Mouse (Mus musculus) neural tube, embryonic 14.5 days (tissue): ENCODE measurements around the gene Golm1. TPM values are rescaled to one million over a fixed set of nuclear protein-coding genes. Genes with fewer than 3 reads are reported as not detected.

Experiments
- ATAC-seq: fragments of 200-750 bp; cut with Nextera tagmentation; 2 replicates; pipeline ENCODE4 v1.8.0; 2017; ENCODE audit warnings: low read depth, mild to moderate bottlenecking, moderate TSS enrichment, moderate library complexity
- H3K27ac ChIP-seq: fragments of 300-500 bp; sonication (generic); 2 replicates; pipeline ENCODE4 v1.5.1; 2014; ENCODE audit warnings: low read depth, mild to moderate bottlenecking, control low read depth, low read length, moderate library complexity, mixed read lengths
- H3K27me3 ChIP-seq: fragments of 300-500 bp; sonication (generic); 2 replicates; pipeline ENCODE4 v1.6.1; 2014; ENCODE audit warnings: low read length; ENCODE audit not compliant: control insufficient read depth, insufficient read depth
- H3K36me3 ChIP-seq: fragments of 300-500 bp; sonication (generic); 2 replicates; pipeline ENCODE4 v1.6.1; 2014; ENCODE audit warnings: low read length, mixed read lengths; ENCODE audit not compliant: control insufficient read depth, insufficient read depth
- H3K4me1 ChIP-seq: fragments of 300-500 bp; sonication (generic); 2 replicates; pipeline ENCODE4 v1.6.1; 2014; ENCODE audit warnings: low read length; ENCODE audit not compliant: control insufficient read depth, insufficient read depth
- H3K4me2 ChIP-seq: fragments of 300-500 bp; sonication (generic); 2 replicates; pipeline ENCODE4 v1.6.1; 2014; ENCODE audit warnings: mild to moderate bottlenecking, low read depth, low read length, control low read depth
- H3K4me3 ChIP-seq: fragments of 300-500 bp; sonication (generic); 2 replicates; pipeline ENCODE4 v1.5.1; 2014; ENCODE audit warnings: low read depth, low read length, control low read depth, mixed read lengths
- H3K9ac ChIP-seq: fragments of 300-500 bp; sonication (generic); replicated peaks from 2 replicates; pipeline ENCODE4 v1.6.1; 2014; ENCODE audit warnings: low read depth, mild to moderate bottlenecking, control low read depth, low read length, mixed read lengths
- H3K9me3 ChIP-seq: fragments of 300-500 bp; sonication (generic); 2 replicates; pipeline ENCODE4 v1.6.1; 2016; ENCODE audit warnings: low read length; ENCODE audit not compliant: control insufficient read depth
- WGBS: fragments of 180-500 bp; shearing (Covaris S2); extraction: QIAGEN DNeasy Blood & Tissue Kit; methylation state at CpG from one replicate; pipeline ENCODE4 v1.1.7; 2014; 5-methylcytosine and 5-hydroxymethylcytosine counted together
- polyA plus RNA-seq: library from polyadenylated mRNA; unstranded; fragments of >200 nt; fragmentation: Nextera tagmentation; extraction: Ambion mirVana; gene quantifications from 2 replicates; pipeline ENCODE4 v1.2.1, GENCODE M21; 2014

Gene Golm1
- polyA plus RNA-seq, 1 experiment from 2014 or later, result 21.4 TPM

DNA sequence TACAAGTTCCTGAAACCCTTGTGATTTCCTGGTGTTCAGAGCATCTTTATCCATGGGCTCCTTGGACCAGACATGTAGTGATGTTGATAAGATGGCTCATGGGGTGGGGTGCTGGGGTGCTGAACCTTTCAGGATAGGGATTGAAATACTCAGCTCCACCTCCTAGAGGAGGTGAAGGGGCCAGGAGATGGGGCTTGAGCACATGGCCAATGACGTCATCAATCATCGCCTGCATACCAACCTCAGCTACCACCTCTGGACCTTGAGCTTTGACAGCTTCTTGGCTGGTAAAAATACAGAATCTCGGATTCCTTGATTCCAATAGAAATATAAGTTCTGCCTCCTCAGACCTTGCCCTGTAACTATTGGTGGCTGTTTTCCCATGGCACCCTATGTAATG, 30.1 kb downstream of the Golm1 start:
- H3K27me3 ChIP-seq, result no peaks in the 10 kb centered on the region
- H3K4me2 ChIP-seq, result no peak overlapping the region
- H3K4me3 ChIP-seq, result no peak overlapping the region
- H3K4me1 ChIP-seq, result no peaks in the 10 kb centered on the region
- ATAC-seq, result no peak
- no peaks in the 10 kb centered on the region for H3K9me3 ChIP-seq
- H3K27ac ChIP-seq, result no peak overlapping the region
- H3K36me3 ChIP-seq, result peaks cover 12% of the 10 kb centered on the region; the same call in 1 of the 2 replicates
- WGBS, result 96% methylated on average over 3 of the region's 3 CpGs
- no peak overlapping the region for H3K9ac ChIP-seq

GRCm38 (mm10) chr13:59642818-59643217, 32.8 kb downstream of the Golm1 start:
- Histone ChIP-seq H3K27ac (no peak overlapping the region), H3K27me3 (no peaks in the 10 kb centered on the region), H3K9me3 (no peaks in the 10 kb centered on the region), H3K4me1 (no peaks in the 10 kb centered on the region), H3K4me2 (no peak overlapping the region), H3K9ac (no peak overlapping the region), H3K36me3 (peaks cover 20% of the 10 kb centered on the region), H3K4me3 (no peak overlapping the region)
- ATAC-seq, result no peak
- 87% methylated on average over 2 of the region's 2 CpGs for WGBS

DNA sequence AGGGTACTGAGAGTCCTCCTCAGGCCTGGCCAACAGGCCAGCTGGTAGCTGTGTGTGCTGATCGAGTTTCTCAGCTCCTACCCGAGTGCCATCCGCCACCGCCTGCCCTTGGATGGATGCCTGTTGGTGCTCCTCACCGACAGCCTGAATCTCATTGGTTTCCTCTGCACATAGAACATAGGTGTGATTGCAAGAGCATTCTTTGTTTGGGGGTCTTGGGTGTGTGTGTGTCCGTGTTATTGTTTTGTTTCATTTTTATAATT, 35.5 kb downstream of the Golm1 start:
- H3K4me3 ChIP-seq, result no peak overlapping the region
- H3K36me3 ChIP-seq, result peaks cover 30% of the 10 kb centered on the region
- ATAC-seq, result no peak
- H3K9ac ChIP-seq, result no peak overlapping the region
- H3K27me3 ChIP-seq, result no peaks in the 10 kb centered on the region
- no peaks in the 10 kb centered on the region for H3K4me1 ChIP-seq
- no peak overlapping the region for H3K4me2 ChIP-seq
- 92% methylated on average over 6 of the region's 6 CpGs for WGBS
- H3K9me3 ChIP-seq, result no peaks in the 10 kb centered on the region
- no peak overlapping the region for H3K27ac ChIP-seq

DNA sequence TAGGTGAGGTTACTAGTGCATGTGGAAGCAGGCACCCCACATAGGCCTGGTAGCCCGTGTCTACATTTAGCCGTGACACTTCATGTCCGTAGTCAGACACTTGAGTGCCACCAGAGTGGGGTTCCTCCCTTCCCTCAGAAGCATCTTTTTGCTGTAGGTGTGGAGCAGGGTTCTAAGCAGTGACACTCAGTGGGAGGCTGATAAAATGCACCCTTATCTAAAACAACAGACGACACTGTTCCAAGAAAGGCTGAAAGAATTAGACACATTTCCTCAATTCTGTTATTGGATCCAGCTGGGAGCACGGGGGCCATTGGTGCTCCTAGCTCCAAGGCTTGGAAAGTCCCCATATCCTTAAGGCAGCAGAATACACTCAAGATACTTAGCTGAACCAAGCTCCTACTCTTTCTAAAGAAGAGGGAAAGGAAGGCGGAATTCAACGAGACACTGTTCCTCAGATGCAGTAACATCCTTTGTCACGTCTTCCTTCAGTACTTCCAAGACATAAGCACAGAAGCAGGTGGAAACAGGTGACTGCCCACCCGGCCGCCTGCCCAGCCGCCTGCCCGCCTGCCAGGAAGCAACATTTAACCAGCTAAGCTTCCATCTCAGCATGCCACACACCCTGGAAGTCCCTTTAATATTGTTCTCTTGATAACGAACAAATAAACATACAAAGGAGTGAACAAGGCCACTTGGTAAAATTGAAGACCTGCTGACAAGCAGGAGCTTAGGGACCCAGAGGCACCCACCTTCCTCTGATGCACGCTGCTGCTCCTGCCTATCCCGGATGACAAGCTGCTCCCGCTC, 36.0 kb downstream of the Golm1 start:
- Histone ChIP-seq H3K27ac (no peak overlapping the region), H3K4me1 (no peaks in the 10 kb centered on the region), H3K9me3 (no peaks in the 10 kb centered on the region), H3K4me3 (no peak overlapping the region), H3K9ac (no peak overlapping the region), H3K27me3 (no peaks in the 10 kb centered on the region), H3K36me3 (peaks cover 34% of the 10 kb centered on the region), H3K4me2 (no peak overlapping the region)
- 91% methylated on average over 16 of the region's 16 CpGs for WGBS
- no peak for ATAC-seq

GRCm38 (mm10) chr13:59637800-59638199, 37.8 kb downstream of the Golm1 start:
- Histone ChIP-seq H3K4me3 (no peak overlapping the region), H3K4me2 (no peak overlapping the region), H3K4me1 (no peaks in the 10 kb centered on the region), H3K27ac (no peak overlapping the region), H3K9ac (no peak overlapping the region), H3K9me3 (no peaks in the 10 kb centered on the region), H3K27me3 (no peaks in the 10 kb centered on the region), H3K36me3 (peaks cover 50% of the 10 kb centered on the region)
- ATAC-seq, result no peak
- WGBS, result 91% methylated on average over 7 of the region's 7 CpGs

DNA sequence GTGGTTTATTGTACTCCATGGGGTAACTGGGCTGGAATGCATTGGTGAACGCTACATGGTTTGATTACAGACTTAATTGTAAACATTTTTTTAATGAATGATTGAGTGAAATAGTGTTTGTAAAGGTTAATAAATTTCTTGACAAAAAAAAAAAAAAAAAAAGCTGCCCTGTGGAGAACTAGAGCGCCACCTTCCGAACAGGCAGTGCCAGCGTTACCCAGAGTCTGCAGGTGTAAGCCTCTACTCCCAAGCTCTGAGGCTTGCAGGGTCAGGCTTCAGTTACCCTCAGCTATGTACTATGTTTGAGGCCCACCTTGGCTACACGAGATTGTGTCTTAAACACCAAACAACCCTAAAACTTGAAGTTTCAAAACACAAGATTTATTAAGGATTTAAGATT, 41.0 kb downstream of the Golm1 start:
- H3K9me3 ChIP-seq, result no peaks in the 10 kb centered on the region
- no peak overlapping the region for H3K4me2 ChIP-seq
- H3K9ac ChIP-seq, result no peak overlapping the region
- 82% methylated on average over 5 of the region's 5 CpGs for WGBS
- H3K4me3 ChIP-seq, result no peak overlapping the region
- H3K4me1 ChIP-seq, result no peaks in the 10 kb centered on the region
- no peaks in the 10 kb centered on the region for H3K27me3 ChIP-seq
- ATAC-seq, result no peak
- H3K27ac ChIP-seq, result no peak overlapping the region
- peaks cover 75% of the 10 kb centered on the region for H3K36me3 ChIP-seq

DNA sequence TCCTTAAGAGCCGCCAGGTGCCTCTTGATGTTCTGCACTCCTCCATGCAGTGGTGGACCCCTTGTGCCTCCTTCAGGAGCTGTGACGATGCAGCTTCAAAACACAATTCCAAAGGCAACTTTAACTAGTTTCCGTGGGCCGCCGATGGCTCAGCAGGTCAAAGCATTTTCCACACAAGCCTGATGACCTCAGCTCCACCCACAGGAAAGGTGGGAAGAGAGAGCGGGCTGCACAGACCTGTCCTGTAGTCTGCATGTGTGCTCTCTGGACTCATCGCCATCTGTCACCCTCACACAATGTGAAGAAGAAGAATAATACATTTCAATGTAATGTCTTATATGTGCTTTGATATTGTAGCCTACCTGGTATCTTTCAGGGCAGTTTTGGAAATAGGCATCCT, 48.9 kb downstream of the Golm1 start:
- Histone ChIP-seq H3K9me3 (no peaks in the 10 kb centered on the region), H3K27ac (no peak overlapping the region), H3K4me3 (no peak overlapping the region), H3K36me3 (peaks cover 66% of the 10 kb centered on the region), H3K27me3 (no peaks in the 10 kb centered on the region), H3K4me2 (no peak overlapping the region), H3K4me1 (no peaks in the 10 kb centered on the region), H3K9ac (no peak overlapping the region)
- ATAC-seq, result no peak
- WGBS, result 95% methylated on average over 7 of the region's 7 CpGs

GRCm38 (mm10) chr13:59624903-59625302, 50.7 kb downstream of the Golm1 start:
- H3K4me3 ChIP-seq, result no peak overlapping the region
- H3K4me1 ChIP-seq, result no peaks in the 10 kb centered on the region
- WGBS, result 88% methylated on average over 5 of the region's 5 CpGs
- ATAC-seq, result no peak
- peaks cover 64% of the 10 kb centered on the region for H3K36me3 ChIP-seq
- H3K27me3 ChIP-seq, result no peaks in the 10 kb centered on the region
- no peak overlapping the region for H3K4me2 ChIP-seq
- H3K27ac ChIP-seq, result no peak overlapping the region
- H3K9ac ChIP-seq, result no peak overlapping the region
- no peaks in the 10 kb centered on the region for H3K9me3 ChIP-seq

DNA sequence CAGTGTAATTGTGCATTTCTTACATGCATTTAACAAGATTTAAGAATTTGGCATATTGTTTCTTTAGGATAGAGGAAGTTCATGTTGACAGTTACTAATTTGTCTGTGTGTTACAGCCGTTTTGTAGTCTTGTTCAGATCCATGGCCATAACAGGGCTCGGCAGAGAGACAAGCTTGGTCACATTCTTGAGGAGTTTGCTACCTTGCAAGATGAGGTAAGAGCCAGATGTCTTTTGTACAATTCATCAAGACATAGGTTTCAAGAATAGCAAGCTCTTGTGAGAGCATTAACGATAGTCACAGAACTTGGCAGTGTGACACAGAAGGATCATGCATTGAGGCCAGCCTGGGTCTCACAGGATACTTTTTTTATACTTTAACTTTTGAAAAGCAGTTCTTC, 51.2 kb downstream of the Golm1 start:
- H3K4me2 ChIP-seq, result no peak overlapping the region
- H3K27ac ChIP-seq, result no peak overlapping the region
- H3K4me3 ChIP-seq, result no peak overlapping the region
- H3K9me3 ChIP-seq, result no peaks in the 10 kb centered on the region
- no peaks in the 10 kb centered on the region for H3K4me1 ChIP-seq
- no peak for ATAC-seq
- H3K36me3 ChIP-seq, result peaks cover 62% of the 10 kb centered on the region
- WGBS, result 93% methylated on average over 3 of the region's 3 CpGs
- H3K27me3 ChIP-seq, result no peaks in the 10 kb centered on the region
- no peak overlapping the region for H3K9ac ChIP-seq
